Mouse (Mus musculus) limb, embryonic 14.5 days (tissue): ENCODE data around the gene Lpp. TPM values are rescaled to one million over a fixed set of nuclear protein-coding genes. Genes with fewer than 3 reads are reported as not detected.

Experiments
- ATAC-seq: fragments of 200-750 bp; cut with Nextera tagmentation; 2 replicates; pipeline ENCODE4 v1.8.0; 2017; ENCODE audit warnings: low read depth, moderate number of reproducible peaks, moderate TSS enrichment; ENCODE audit not compliant: low FRiP score
- DNase-seq: peaks from one replicate; pipeline ENCODE4 v3.0.0-alpha.2; 2015; ENCODE audit warnings: low spot score
- H3K27ac ChIP-seq: fragments of 300-500 bp; sonication (generic); replicated peaks from 2 replicates; pipeline ENCODE4 v1.5.1; 2014; ENCODE audit warnings: low read depth, mild to moderate bottlenecking, low read length, moderate library complexity, mixed read lengths
- H3K27me3 ChIP-seq: fragments of 300-500 bp; sonication (generic); 2 replicates; pipeline ENCODE4 v1.6.1; 2014; ENCODE audit warnings: low read length, mixed read lengths; ENCODE audit not compliant: control insufficient read depth, insufficient read depth
- H3K36me3 ChIP-seq: fragments of 300-500 bp; sonication (generic); 2 replicates; pipeline ENCODE4 v1.6.1; 2014; ENCODE audit warnings: mild to moderate bottlenecking, low read length, moderate library complexity, mixed read lengths; ENCODE audit not compliant: control insufficient read depth, insufficient read depth
- H3K4me1 ChIP-seq: fragments of 300-500 bp; sonication (generic); 2 replicates; pipeline ENCODE4 v1.6.1; 2014; ENCODE audit warnings: antibody characterized with exemption, low read length, mixed read lengths; ENCODE audit not compliant: control insufficient read depth, insufficient read depth
- H3K4me2 ChIP-seq: fragments of 300-500 bp; sonication (generic); replicated peaks from 2 replicates; pipeline ENCODE4 v1.6.1; 2014; ENCODE audit warnings: low read depth, mild to moderate bottlenecking, low read length, moderate library complexity; ENCODE audit not compliant: severe bottlenecking
- H3K4me3 ChIP-seq: fragments of 300-500 bp; sonication (generic); replicated peaks from 2 replicates; pipeline ENCODE4 v1.5.1; 2014; ENCODE audit warnings: low read length
- H3K9ac ChIP-seq: fragments of 300-500 bp; sonication (generic); 2 replicates; pipeline ENCODE4 v1.6.1; 2014; ENCODE audit warnings: mild to moderate bottlenecking, low read depth, low read length, moderate library complexity; ENCODE audit not compliant: severe bottlenecking
- H3K9me3 ChIP-seq: fragments of 300-500 bp; sonication (generic); 2 replicates; pipeline ENCODE4 v1.6.1; 2016; ENCODE audit warnings: low read length; ENCODE audit not compliant: control insufficient read depth
- POLR2A ChIP-seq: fragments of 200-500 bp; IDR thresholded peaks from 2 replicates; pipeline ENCODE4 v1.8.0; 2012; ENCODE audit warnings: inconsistent platforms, mild to moderate bottlenecking, moderate library complexity, borderline replicate concordance; ENCODE audit not compliant: insufficient read depth, insufficient read length; ENCODE audit errors: extremely low read depth
- WGBS: fragments of 180-500 bp; shearing (Covaris S2); extraction: QIAGEN DNeasy Blood & Tissue Kit; methylation state at CpG from one replicate; pipeline ENCODE4 v1.1.7; 2014; 5-methylcytosine and 5-hydroxymethylcytosine counted together
- polyA plus RNA-seq, 2 experiments: library from polyadenylated mRNA; depleted of rRNA in 1 of 2; stranded (reverse) in 1 of 2; unstranded in 1 of 2; fragments of >200 nt; fragmentation: Nextera tagmentation in 1 of 2; extraction: Ambion mirVana in 1 of 2; gene quantifications; 2 replicates each; pipeline versions ENCODE4 v1.2.1 to v1.2.3; 2012 to 2014

Lpp gene
- polyA plus RNA-seq, 2 experiments: 15.1 to 46.7 TPM

- H3K4me1 ChIP-seq: no peaks in the 10 kb centered on the region
- H3K9ac ChIP-seq: no peak overlapping the region
- H3K27ac ChIP-seq: no peak overlapping the region
- no peaks in the 10 kb centered on the region for H3K36me3 ChIP-seq
- no peak overlapping the region for H3K4me3 ChIP-seq
- DNase-seq: no peak
- ATAC-seq: no peak
- TF ChIP-seq POLR2A: no peak
- no peak overlapping the region for H3K4me2 ChIP-seq
- 81% methylated on average over 3 of the region's 3 CpGs for WGBS
- no peaks in the 10 kb centered on the region for H3K9me3 ChIP-seq
- H3K27me3 ChIP-seq: no peaks in the 10 kb centered on the region
Observed at GRCm38 (mm10) chr16:24816621-24817020, 423.3 kb downstream of the Lpp start.

GRCm38 (mm10) chr16:24817381-24817780, 424.1 kb downstream of the Lpp start:
- Histone ChIP-seq H3K4me3 (no peak overlapping the region), H3K4me2 (no peak overlapping the region), H3K9me3 (no peaks in the 10 kb centered on the region), H3K4me1 (no peaks in the 10 kb centered on the region), H3K9ac (no peak overlapping the region), H3K27ac (no peak overlapping the region), H3K36me3 (no peaks in the 10 kb centered on the region), H3K27me3 (no peaks in the 10 kb centered on the region)
- no peak for ATAC-seq
- no peak for TF ChIP-seq POLR2A
- 93% methylated on average over 3 of the region's 3 CpGs for WGBS
- DNase-seq: no peak

- TF ChIP-seq POLR2A: no peak
- Histone ChIP-seq H3K4me3 (no peak overlapping the region), H3K27me3 (no peaks in the 10 kb centered on the region), H3K27ac (no peak overlapping the region), H3K4me2 (no peak overlapping the region), H3K4me1 (no peaks in the 10 kb centered on the region), H3K9me3 (no peaks in the 10 kb centered on the region), H3K36me3 (no peaks in the 10 kb centered on the region), H3K9ac (no peak overlapping the region)
- 72% methylated on average over 4 of the region's 4 CpGs for WGBS
- DNase-seq (no peak), ATAC-seq (no peak)
Observed at GRCm38 (mm10) chr16:24819127-24819526, 425.8 kb downstream of the Lpp start.

GRCm38 (mm10) chr16:24822182-24822875, 429.0 kb downstream of the Lpp start:
- ATAC-seq (no peak), DNase-seq (no peak)
- TF ChIP-seq POLR2A: no peak
- Histone ChIP-seq H3K27ac (no peak overlapping the region), H3K4me3 (no peak overlapping the region), H3K4me1 (no peaks in the 10 kb centered on the region), H3K36me3 (no peaks in the 10 kb centered on the region), H3K9me3 (no peaks in the 10 kb centered on the region), H3K4me2 (no peak overlapping the region), H3K27me3 (no peaks in the 10 kb centered on the region), H3K9ac (no peak overlapping the region)
- WGBS: 86% methylated on average over 5 of the region's 5 CpGs

GRCm38 (mm10) chr16:24822918-24823317, 429.6 kb downstream of the Lpp start:
- H3K27me3 ChIP-seq: no peaks in the 10 kb centered on the region
- no peak overlapping the region for H3K4me3 ChIP-seq
- H3K9me3 ChIP-seq: no peaks in the 10 kb centered on the region
- ATAC-seq (no peak), DNase-seq (no peak)
- H3K27ac ChIP-seq: no peak overlapping the region
- 94% methylated on average over 1 of the region's 1 CpGs for WGBS
- H3K4me2 ChIP-seq: no peak overlapping the region
- no peak for TF ChIP-seq POLR2A
- H3K9ac ChIP-seq: no peak overlapping the region
- no peaks in the 10 kb centered on the region for H3K36me3 ChIP-seq
- no peaks in the 10 kb centered on the region for H3K4me1 ChIP-seq
